Mouse (Mus musculus) forebrain, embryonic 11.5 days (tissue): ENCODE data around the gene Cby1. TPM values are rescaled to one million over a fixed set of nuclear protein-coding genes. Genes with fewer than 3 reads are reported as not detected.

Experiments
- ATAC-seq: fragments of 200-750 bp; cut with Nextera tagmentation; replicated peaks from 2 replicates; pipeline ENCODE4 v1.8.0; 2017; ENCODE audit warnings: moderate TSS enrichment; ENCODE audit not compliant: low FRiP score
- DNase-seq: peaks from one replicate; pipeline ENCODE4 v3.0.0-alpha.2; 2017; ENCODE audit warnings: low spot score
- H3K27ac ChIP-seq: fragments of 300-500 bp; sonication (generic); 2 replicates; pipeline ENCODE4 v1.5.1; 2014; ENCODE audit warnings: low read depth, low read length
- H3K27me3 ChIP-seq: fragments of 300-500 bp; sonication (generic); 2 replicates; pipeline ENCODE4 v1.6.1; 2014; ENCODE audit warnings: mild to moderate bottlenecking, low read length, mixed read lengths; ENCODE audit not compliant: control insufficient read depth, insufficient read depth
- H3K36me3 ChIP-seq: fragments of 300-500 bp; sonication (generic); 2 replicates; pipeline ENCODE4 v1.6.1; 2014; ENCODE audit warnings: mild to moderate bottlenecking, low read length, moderate library complexity, mixed read lengths; ENCODE audit not compliant: control insufficient read depth, insufficient read depth
- H3K4me1 ChIP-seq: fragments of 300-500 bp; sonication (generic); replicated peaks from 2 replicates; pipeline ENCODE4 v1.6.1; 2014; ENCODE audit warnings: low read length, mixed read lengths; ENCODE audit not compliant: control insufficient read depth, insufficient read depth
- H3K4me2 ChIP-seq: fragments of 300-500 bp; sonication (generic); 2 replicates; pipeline ENCODE4 v1.6.1; 2014; ENCODE audit warnings: low read depth, mild to moderate bottlenecking, low read length, moderate library complexity, mixed read lengths; ENCODE audit not compliant: severe bottlenecking
- H3K4me3 ChIP-seq: fragments of 300-500 bp; sonication (generic); 2 replicates; pipeline ENCODE4 v1.5.1; 2014; ENCODE audit warnings: low read depth, low read length
- H3K9ac ChIP-seq: fragments of 300-500 bp; sonication (generic); 2 replicates; pipeline ENCODE4 v1.6.1; 2014; ENCODE audit warnings: low read length
- H3K9me3 ChIP-seq: fragments of 300-500 bp; sonication (generic); 2 replicates; pipeline ENCODE4 v1.6.1; 2016; ENCODE audit warnings: low read length, mixed read lengths; ENCODE audit not compliant: control insufficient read depth
- WGBS: fragments of 180-500 bp; shearing (Covaris S2); extraction: QIAGEN DNeasy Blood & Tissue Kit; methylation state at CpG from one replicate; pipeline ENCODE4 v1.1.7; 2014; 5-methylcytosine and 5-hydroxymethylcytosine counted together
- polyA plus RNA-seq: library from polyadenylated mRNA; unstranded; fragments of >200 nt; fragmentation: Nextera tagmentation; extraction: Ambion mirVana; gene quantifications from 2 replicates; pipeline ENCODE4 v1.2.1, GENCODE M21; 2014

Gene Cby1
- polyA plus RNA-seq, 1 experiment from 2014 or later: 78.8 TPM

DNA sequence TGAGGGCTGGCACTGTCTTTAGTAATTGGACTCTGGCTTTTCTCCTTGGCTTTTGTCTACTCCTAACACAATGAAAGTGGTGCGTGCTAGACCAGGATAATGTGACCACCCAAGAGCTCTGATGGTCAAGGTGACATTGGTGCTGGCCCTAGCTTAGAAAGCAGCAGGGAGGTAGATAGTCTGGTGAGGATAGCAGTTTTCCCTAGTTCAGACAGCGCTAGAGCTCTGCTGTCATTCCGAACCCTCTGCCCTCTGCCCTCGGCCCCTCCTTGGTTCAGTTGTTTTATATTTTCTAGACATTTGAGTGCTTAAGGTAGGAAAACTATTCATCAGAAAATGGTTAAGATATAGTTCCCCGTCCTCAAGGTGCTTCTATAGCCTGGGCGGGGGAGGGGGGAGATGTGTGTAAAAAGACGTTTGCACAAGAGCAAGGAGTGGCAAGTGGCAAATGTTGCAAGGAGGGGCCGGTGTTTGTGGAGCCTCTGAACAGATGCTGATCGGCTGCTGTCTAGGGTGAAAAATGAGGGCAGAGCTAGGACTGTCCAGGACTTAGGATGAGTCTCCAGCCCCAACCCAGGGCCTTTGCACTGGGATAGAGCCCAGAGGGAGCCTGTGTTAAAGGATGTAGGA lies 38.7 kb downstream of the Cby1 start:
- ATAC-seq: no peak
- no peaks in the 10 kb centered on the region for H3K36me3 ChIP-seq
- peaks cover under 1% of the 10 kb centered on the region; the same call in 1 of the 2 replicates for H3K4me1 ChIP-seq
- H3K9me3 ChIP-seq: no peaks in the 10 kb centered on the region
- H3K27ac ChIP-seq: 0 out of 2 replicates have a peak overlapping the region, but pooled peaks have one; percentile 3
- DNase-seq: no peak
- WGBS: 78% methylated on average over 9 of the region's 9 CpGs
- no peak overlapping the region for H3K9ac ChIP-seq
- no peaks in the 10 kb centered on the region for H3K27me3 ChIP-seq
- no peak overlapping the region for H3K4me3 ChIP-seq
- no peak overlapping the region for H3K4me2 ChIP-seq

DNA sequence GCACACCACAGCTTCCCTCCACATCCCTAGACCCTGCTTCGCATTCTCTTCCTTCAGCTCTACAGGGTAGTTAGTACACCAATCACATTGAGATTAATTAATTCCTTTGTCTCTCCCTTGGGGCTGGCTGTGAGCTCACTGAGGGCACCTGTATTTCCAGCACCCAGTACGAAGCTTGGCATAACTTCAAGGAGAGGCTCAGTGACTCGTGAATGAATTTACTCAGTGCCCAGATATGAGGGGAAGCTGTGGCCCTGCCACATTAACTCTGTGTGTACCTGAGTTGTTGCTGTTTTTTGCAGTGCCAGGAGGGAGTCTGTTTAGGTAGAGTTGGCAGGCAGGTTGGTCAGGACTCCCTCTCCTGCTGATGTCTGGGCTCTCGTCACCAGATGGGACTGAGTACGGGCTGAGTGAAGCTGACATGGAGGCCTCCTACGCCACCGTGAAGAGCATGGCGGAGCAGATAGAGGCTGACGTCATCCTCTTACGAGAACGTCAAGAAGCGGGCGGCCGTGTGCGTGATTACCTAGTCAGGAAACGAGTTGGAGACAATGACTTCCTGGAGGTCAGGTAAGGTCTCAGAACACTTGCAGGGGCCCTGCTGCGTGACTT lies 47.7 kb downstream of the Cby1 start:
- no peak overlapping the region for H3K4me2 ChIP-seq
- H3K27ac ChIP-seq: no peak overlapping the region
- no peaks in the 10 kb centered on the region for H3K9me3 ChIP-seq
- no peak overlapping the region for H3K4me3 ChIP-seq
- ATAC-seq (no peak), DNase-seq (no peak)
- H3K36me3 ChIP-seq: peaks cover 3% of the 10 kb centered on the region; the same call in 1 of the 2 replicates
- no peak overlapping the region for H3K9ac ChIP-seq
- no peaks in the 10 kb centered on the region for H3K27me3 ChIP-seq
- WGBS: 91% methylated on average over 17 of the region's 17 CpGs
- H3K4me1 ChIP-seq: no peaks in the 10 kb centered on the region

DNA sequence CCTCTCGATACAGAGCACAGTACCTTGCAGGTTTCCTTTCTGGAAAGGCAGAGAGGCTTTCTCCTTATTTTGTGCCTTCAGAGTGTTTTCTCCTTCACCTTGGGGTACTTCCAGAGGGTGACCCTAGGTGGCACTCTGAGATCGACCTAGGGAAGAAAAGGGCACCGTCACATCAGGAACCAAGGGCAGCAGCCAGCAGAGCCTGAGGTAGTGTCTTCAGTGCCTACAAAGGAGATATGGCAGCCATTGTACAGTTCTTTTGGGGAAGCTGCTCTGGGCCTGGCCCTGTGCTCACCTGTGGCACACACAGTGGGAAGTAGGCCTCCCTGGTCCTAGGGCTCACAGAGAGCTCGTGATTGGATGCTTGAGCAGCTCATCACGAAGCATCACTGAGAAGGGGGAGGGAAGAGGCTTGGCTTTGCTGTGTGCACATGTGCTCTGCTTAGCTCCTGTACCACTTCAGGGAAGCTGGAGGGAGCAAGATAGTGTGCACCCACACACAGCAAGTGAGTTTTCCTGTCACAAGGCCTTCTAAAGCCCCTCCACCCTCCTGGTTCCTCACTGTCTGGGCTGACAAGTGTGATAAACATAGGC lies 49.3 kb downstream of the Cby1 start:
- H3K4me1 ChIP-seq: no peaks in the 10 kb centered on the region
- H3K4me3 ChIP-seq: no peak overlapping the region
- DNase-seq (no peak), ATAC-seq (no peak)
- 92% methylated on average over 5 of the region's 5 CpGs for WGBS
- no peaks in the 10 kb centered on the region for H3K9me3 ChIP-seq
- no peak overlapping the region for H3K27ac ChIP-seq
- H3K4me2 ChIP-seq: no peak overlapping the region
- peaks cover 7% of the 10 kb centered on the region; the same call in 1 of the 2 replicates for H3K36me3 ChIP-seq
- no peak overlapping the region for H3K9ac ChIP-seq
- no peaks in the 10 kb centered on the region for H3K27me3 ChIP-seq

- Histone ChIP-seq H3K27ac (no peak overlapping the region), H3K9me3 (no peaks in the 10 kb centered on the region), H3K27me3 (no peaks in the 10 kb centered on the region), H3K4me3 (no peak overlapping the region), H3K4me2 (no peak overlapping the region), H3K4me1 (no peaks in the 10 kb centered on the region), H3K9ac (no peak overlapping the region), H3K36me3 (peaks cover 12% of the 10 kb centered on the region; the same call in 1 of the 2 replicates)
- ATAC-seq: no peak
- 97% methylated on average over 7 of the region's 7 CpGs for WGBS
- DNase-seq: no peak
Measured at GRCm38 (mm10) chr15:79715646-79716045, 56.6 kb downstream of the Cby1 start.

DNA sequence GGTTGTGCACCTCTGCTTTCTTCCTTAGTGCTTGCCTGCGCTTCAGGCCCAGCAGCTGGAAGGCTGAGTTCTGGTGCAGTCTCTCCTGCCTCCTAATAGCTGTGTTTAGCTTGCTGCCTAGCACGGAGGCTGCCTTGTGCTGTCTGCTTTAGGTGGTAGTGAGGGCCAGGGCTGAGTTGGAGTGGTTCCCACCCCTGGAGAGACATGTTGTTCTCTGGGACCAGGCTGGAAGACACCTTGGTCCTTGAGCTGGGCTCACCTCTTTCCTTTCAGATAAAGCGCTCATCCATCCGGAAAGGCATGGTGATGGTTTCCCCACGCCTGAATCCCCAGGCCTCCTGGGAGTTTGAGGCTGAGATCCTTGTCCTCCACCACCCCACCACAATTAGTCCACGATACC lies 57.7 kb downstream of the Cby1 start:
- Histone ChIP-seq H3K4me3 (no peak overlapping the region), H3K9ac (no peak overlapping the region), H3K27me3 (no peaks in the 10 kb centered on the region), H3K4me1 (no peaks in the 10 kb centered on the region), H3K9me3 (no peaks in the 10 kb centered on the region), H3K27ac (no peak overlapping the region), H3K4me2 (no peak overlapping the region), H3K36me3 (peaks cover 12% of the 10 kb centered on the region; the same call in 1 of the 2 replicates)
- no peak for ATAC-seq
- no peak for DNase-seq
- WGBS: 80% methylated on average over 6 of the region's 6 CpGs

Other genes with a start within 250 kb of the Cby1 start
- 209 and 213 TPM in 2 replicates for gene Csnk1e, start 203.6 kb upstream of the Cby1 start, polyA plus RNA-seq
- not detected in 2 replicates for gene Kcnj4, start 154.0 kb upstream of the Cby1 start, polyA plus RNA-seq
- gene Kdelr3, start 142.8 kb upstream of the Cby1 start, polyA plus RNA-seq: 9.7 and 10.3 TPM in 2 replicates
- gene Ddx17, start 112.5 kb upstream of the Cby1 start, polyA plus RNA-seq: 109 TPM in 2 replicates
- gene Dmc1, start 54.1 kb upstream of the Cby1 start, polyA plus RNA-seq: 1.5 and 1.6 TPM in 2 replicates
- 4.5 and 4.7 TPM in 2 replicates for gene Fam227a, start 243 bp upstream of the Cby1 start, polyA plus RNA-seq
- gene Tomm22, start 11.7 kb downstream of the Cby1 start, polyA plus RNA-seq: 271 and 288 TPM in 2 replicates
- gene Josd1, start 28.7 kb downstream of the Cby1 start, polyA plus RNA-seq: 13.4 and 13.8 TPM in 2 replicates
- gene Gtpbp1, start 31.6 kb downstream of the Cby1 start, polyA plus RNA-seq: 53.4 and 54.3 TPM in 2 replicates
- 4.3 and 5.9 TPM in 2 replicates for gene Sun2, start 83.3 kb downstream of the Cby1 start, polyA plus RNA-seq
- 63.9 and 76.7 TPM in 2 replicates for gene Dnal4, start 118.7 kb downstream of the Cby1 start, polyA plus RNA-seq
- gene Nptxr, start 145.6 kb downstream of the Cby1 start, polyA plus RNA-seq: 1.4 and 2.1 TPM in 2 replicates
- gene Npcd, start 175.0 kb downstream of the Cby1 start, polyA plus RNA-seq: not detected in 2 replicates
- 31.2 and 32.3 TPM in 2 replicates for gene Cbx6, start 175.5 kb downstream of the Cby1 start, polyA plus RNA-seq
- gene Apobec3, start 232.5 kb downstream of the Cby1 start, polyA plus RNA-seq: 10.0 and 10.6 TPM in 2 replicates